Mouse (Mus musculus) left cerebral cortex, postnatal 14 days (tissue): ENCODE results near the gene Eef2kmt. TPM values are rescaled to one million over a fixed set of nuclear protein-coding genes. Genes with fewer than 3 reads are reported as not detected.
"Not testable (repeated sequence)": the region's sequence is repeated elsewhere in the genome, so short reads cannot be mapped to it uniquely, and the experiment has no call there.

Source experiments
- DNase-seq, 2 experiments: peaks; one replicate each; pipeline ENCODE4 v3.0.0; 2021 to 2022; ENCODE audit warnings: low spot score in 2 of 2, mixed read lengths in 1 of 2
- intact Hi-C: fragments of 180-260 bp; cut with DNase I; formaldehyde crosslinking; loops from one replicate; pipeline ENCODE4 v1.15.1; 2025
- total RNA-seq, 2 experiments: library from RNA; stranded (reverse); gene quantifications; 2 replicates each; pipeline ENCODE4 v1.2.3; 2021

Eef2kmt gene
- total RNA-seq, 2 experiments from 2014 or later, result 3.7 to 4.2 TPM

- DNase-seq, intact Hi-C loops: not testable (repeated sequence)
Measured at GRCm38 (mm10) chr16:5228103-5228502, 27.7 kb downstream of the Eef2kmt start.

GRCm38 (mm10) chr16:5227501-5227900, 28.3 kb downstream of the Eef2kmt start:
- intact Hi-C loops, result not testable (repeated sequence)

GRCm38 (mm10) chr16:5226534-5226933, 29.2 kb downstream of the Eef2kmt start:
- DNase-seq, intact Hi-C loops: not testable (repeated sequence)

More at GRCm38 (mm10) chr16:5227501-5227900, 28.3 kb downstream of the Eef2kmt start:
- DNase-seq, result not testable (repeated sequence)

GRCm38 (mm10) chr16:5222140-5222539, 33.6 kb downstream of the Eef2kmt start, which contains the start of gene AU021092:
AU021092 (minus strand) TSS chr16:5222299.
- DNase-seq, result no peak
- intact Hi-C loops, result no loop called here

- intact Hi-C loops, result no loop called here
- no peak for DNase-seq
Measured at GRCm38 (mm10) chr16:5221403-5221802, 34.4 kb downstream of the Eef2kmt start.

GRCm38 (mm10) chr16:5217341-5218133, 38.2 kb downstream of the Eef2kmt start:
- intact Hi-C loops, result no loop called here
- DNase-seq, result no peak

- intact Hi-C loops, result no loop called here
- DNase-seq, result no peak
Measured at GRCm38 (mm10) chr16:5216686-5217085, 39.1 kb downstream of the Eef2kmt start.

- intact Hi-C loops, result no loop called here
- no peak for DNase-seq
Measured at GRCm38 (mm10) chr16:5214126-5214525, 41.7 kb downstream of the Eef2kmt start.

- intact Hi-C loops, result no loop called here
- DNase-seq, result no peak
Measured at GRCm38 (mm10) chr16:5212150-5212549, 43.6 kb downstream of the Eef2kmt start.

GRCm38 (mm10) chr16:5210365-5210764, 45.4 kb downstream of the Eef2kmt start:
- intact Hi-C loops, result no loop called here
- DNase-seq, result no peak

- no peak for DNase-seq
- intact Hi-C loops, result no loop called here
Measured at GRCm38 (mm10) chr16:5206051-5206450, 49.7 kb downstream of the Eef2kmt start.

GRCm38 (mm10) chr16:5205431-5205970, 50.3 kb downstream of the Eef2kmt start:
- intact Hi-C loops, result no loop called here
- DNase-seq, result no peak

- intact Hi-C loops, result loop anchor here (2.0 to 5.0 kb wide), 3 partner anchors 41 to 263 kb away; partner anchors contain the start of gene Eef2kmt
- peak; percentile 82 to 88 for DNase-seq
Measured at GRCm38 (mm10) chr16:5203668-5204433, 51.9 kb downstream of the Eef2kmt start, which contains the start of gene Nagpa. Nagpa (minus strand) TSS chr16:5204012.

- intact Hi-C loops, result loop anchor here (2.0 to 5.0 kb wide), 3 partner anchors 42 to 264 kb away; partner anchors contain the start of gene Eef2kmt
- no peak for DNase-seq
Measured at GRCm38 (mm10) chr16:5203200-5203599, 52.6 kb downstream of the Eef2kmt start.

GRCm38 (mm10) chr16:5202681-5203080, 53.1 kb downstream of the Eef2kmt start:
- intact Hi-C loops, result loop anchor here (2.0 to 5.0 kb wide), 3 partner anchors 42 to 265 kb away; partner anchors contain the start of gene Eef2kmt
- peak; percentile 57 to 67 for DNase-seq

GRCm38 (mm10) chr16:5195080-5195479, 60.7 kb downstream of the Eef2kmt start:
- peak; percentile 63 to 72 for DNase-seq
- intact Hi-C loops, result no loop called here
